Mouse (Mus musculus) lung, adult 2 months (tissue): ENCODE data around the gene Macrod2. TPM values are rescaled to one million over a fixed set of nuclear protein-coding genes. Genes with fewer than 3 reads are reported as not detected.

ENCODE experiments used
- DNase-seq: peaks from one replicate; pipeline ENCODE4 v3.0.0; 2022
- H3K4me1 ChIP-seq: fragments of 200-500 bp; 2 replicates; pipeline ENCODE4 v1.6.1; 2011; ENCODE audit warnings: low read length; ENCODE audit not compliant: control insufficient read depth, insufficient read depth
- H3K4me3 ChIP-seq: fragments of 200-500 bp; replicated peaks from 2 replicates; pipeline ENCODE3; 2011; ENCODE audit warnings: low read depth, mild to moderate bottlenecking, control low read depth, low read length; ENCODE audit errors: extremely low read depth
- CTCF ChIP-seq: fragments of 200-500 bp; IDR thresholded peaks from 2 replicates; pipeline ENCODE4 v1.5.1; 2011; ENCODE audit warnings: mild to moderate bottlenecking, low read length, control low read depth; ENCODE audit not compliant: insufficient read depth
- POLR2A ChIP-seq: fragments of 200-500 bp; IDR thresholded peaks from 2 replicates; pipeline ENCODE4 v1.6.1; 2011; ENCODE audit warnings: low read depth, mild to moderate bottlenecking, control low read depth, low read length, borderline replicate concordance; ENCODE audit errors: extremely low read depth
- WGBS: fragments of 180-500 bp; shearing (Covaris S2); methylation state at CpG from one replicate; pipeline ENCODE4 v1.1.7; 2018; 5-methylcytosine and 5-hydroxymethylcytosine counted together
- polyA plus RNA-seq: library from polyadenylated mRNA; depleted of rRNA; stranded (reverse); fragments of >200 nt; gene quantifications from 2 replicates; pipeline ENCODE4 v1.2.3, GENCODE M21; 2012

Gene Macrod2
- polyA plus RNA-seq, 1 experiment, result 2.6 TPM

DNA sequence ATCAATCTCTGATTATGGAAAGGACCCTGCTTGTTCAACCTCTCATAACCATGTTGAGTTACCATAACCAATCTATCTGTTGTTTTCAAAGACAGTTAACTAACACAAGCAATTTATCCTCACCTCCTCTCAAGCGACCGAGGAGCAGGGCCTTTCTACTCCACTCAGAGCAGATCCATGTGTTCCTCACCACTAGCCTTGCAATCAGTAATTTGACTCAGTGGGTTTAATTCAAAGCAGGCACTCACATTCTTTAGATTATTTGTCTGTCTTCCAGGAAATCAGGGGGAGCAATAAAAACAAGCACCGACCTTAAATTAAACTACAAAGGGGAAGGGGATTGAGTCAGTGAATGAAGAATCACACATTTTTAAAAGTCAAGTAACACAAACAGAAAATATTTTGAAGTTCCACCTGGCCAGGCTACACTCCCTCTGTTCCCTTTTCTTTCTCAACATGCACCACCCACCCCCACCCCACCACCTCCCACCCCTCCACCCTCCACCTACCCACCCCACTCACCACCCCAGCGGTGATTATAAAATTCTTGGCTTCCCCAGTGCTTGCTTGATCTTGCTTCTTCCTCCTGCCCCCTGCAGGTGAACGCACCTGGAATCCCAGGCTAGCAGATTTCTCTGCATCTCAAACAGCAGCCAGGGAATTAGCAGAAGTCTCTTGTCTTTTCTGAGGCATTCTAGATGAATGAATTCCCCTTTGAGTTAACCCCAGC is 839.8 kb downstream of the Macrod2 start:
- WGBS, result 55% methylated on average over 5 of the region's 5 CpGs
- no peak for TF ChIP-seq POLR2A
- TF ChIP-seq CTCF, result 0 out of 2 replicates have a peak, but pooled peaks have one; percentile 7
- Histone ChIP-seq H3K4me1 (no peaks in the 10 kb centered on the region), H3K4me3 (no peak overlapping the region)
- DNase-seq, result no peak

DNA sequence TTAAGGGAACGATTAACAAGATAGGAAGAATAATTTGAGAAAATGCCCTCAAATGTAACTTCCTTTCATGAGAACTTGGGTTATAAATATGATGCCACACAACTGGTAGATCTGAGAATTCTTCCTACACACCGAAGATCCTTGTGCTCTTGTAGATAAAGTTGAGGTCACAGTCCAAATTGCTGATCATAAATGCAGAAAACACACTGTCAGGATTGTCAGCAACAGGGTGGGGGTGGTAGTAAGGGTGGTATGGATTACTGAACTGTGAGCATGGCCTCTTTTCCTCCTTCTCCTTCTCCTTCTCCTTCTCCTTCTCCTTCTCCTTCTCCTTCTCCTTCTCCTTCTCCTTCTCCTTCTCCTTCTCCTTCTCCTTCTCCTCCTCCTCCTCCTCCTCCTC is 852.6 kb downstream of the Macrod2 start:
- WGBS, result 80% methylated on average over 2 of the region's 2 CpGs
- TF ChIP-seq CTCF (no peak), POLR2A (no peak)
- Histone ChIP-seq H3K4me1 (no peaks in the 10 kb centered on the region), H3K4me3 (no peak overlapping the region)
- no peak for DNase-seq

GRCm38 (mm10) chr2:141264582-141264981 is 869.5 kb downstream of the Macrod2 start:
- WGBS, result 77% methylated on average over 4 of the region's 4 CpGs
- H3K4me1 ChIP-seq, result no peaks in the 10 kb centered on the region
- no peak overlapping the region for H3K4me3 ChIP-seq

DNA sequence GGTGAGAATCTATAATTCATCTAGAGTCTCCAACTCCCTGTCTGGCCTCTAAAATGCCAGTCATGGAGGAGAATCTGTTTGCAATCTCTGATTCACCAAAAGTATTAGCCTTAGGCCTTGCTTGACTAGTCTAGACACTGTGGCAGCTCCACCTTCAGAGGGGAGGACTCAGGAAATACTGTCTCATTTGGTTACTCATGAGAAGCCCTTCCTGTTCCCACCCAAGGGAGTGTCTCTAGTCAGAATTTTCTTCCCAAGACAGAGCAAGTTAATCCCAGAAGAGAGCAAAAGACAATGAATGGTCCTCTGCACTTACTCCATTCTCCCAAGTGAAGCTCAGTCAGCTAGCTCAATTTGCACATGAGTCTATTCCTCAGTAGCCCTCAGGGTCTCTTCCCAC is 871.5 kb downstream of the Macrod2 start:
- no peak for DNase-seq
- TF ChIP-seq CTCF (no peak), POLR2A (no peak)
- Histone ChIP-seq H3K4me1 (no peaks in the 10 kb centered on the region), H3K4me3 (no peak overlapping the region)

More at GRCm38 (mm10) chr2:141264582-141264981, 869.5 kb downstream of the Macrod2 start:
- no peak for TF ChIP-seq CTCF
- TF ChIP-seq POLR2A, result no peak
- no peak for DNase-seq

GRCm38 (mm10) chr2:141271541-141271940 is 876.4 kb downstream of the Macrod2 start:
- Histone ChIP-seq H3K4me1 (no peaks in the 10 kb centered on the region), H3K4me3 (no peak overlapping the region)
- DNase-seq, result no peak
- 61% methylated on average over 4 of the region's 4 CpGs for WGBS
- TF ChIP-seq POLR2A (no peak), CTCF (no peak)

GRCm38 (mm10) chr2:141272966-141273365 is 877.9 kb downstream of the Macrod2 start:
- no peak for DNase-seq
- Histone ChIP-seq H3K4me3 (no peak overlapping the region), H3K4me1 (no peaks in the 10 kb centered on the region)
- TF ChIP-seq CTCF, result no peak
- TF ChIP-seq POLR2A, result no peak
- WGBS, result 85% methylated on average over 4 of the region's 4 CpGs

DNA sequence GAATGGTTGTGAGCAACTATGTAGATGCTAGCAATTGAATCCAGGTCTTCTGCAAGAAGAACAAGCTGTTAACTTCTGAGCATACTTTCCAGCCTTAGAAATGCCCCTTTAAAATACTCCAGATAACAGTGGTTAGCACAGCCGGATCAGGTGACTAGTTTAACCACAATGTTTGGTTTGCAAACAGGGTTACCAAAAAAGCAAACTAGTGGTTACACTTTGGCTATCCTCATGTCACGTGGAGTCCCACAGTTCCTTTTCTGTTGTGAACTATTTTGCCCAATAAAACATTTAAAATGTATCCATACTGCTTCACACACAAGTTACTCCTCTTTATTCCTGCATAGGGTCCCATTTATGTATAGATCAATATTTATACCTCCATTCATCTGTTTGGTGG is 879.2 kb downstream of the Macrod2 start:
- no peak for DNase-seq
- Histone ChIP-seq H3K4me1 (peaks cover 3% of the 10 kb centered on the region), H3K4me3 (no peak overlapping the region)
- WGBS, result 58% methylated on average over 2 of the region's 2 CpGs
- TF ChIP-seq POLR2A (no peak), CTCF (no peak)

GRCm38 (mm10) chr2:141279130-141279698 is 884.1 kb downstream of the Macrod2 start:
- no peak overlapping the region for H3K4me3 ChIP-seq
- H3K4me1 ChIP-seq, result peaks cover 3% of the 10 kb centered on the region
- peak; percentile 67 for DNase-seq
- TF ChIP-seq CTCF (no peak), POLR2A (no peak)
- 43% methylated on average over 5 of the region's 5 CpGs for WGBS

- H3K4me3 ChIP-seq, result no peak overlapping the region
- no peak for TF ChIP-seq CTCF
- no peak for TF ChIP-seq POLR2A
- 73% methylated on average over 1 of the region's 1 CpGs for WGBS
- peaks cover 3% of the 10 kb centered on the region for H3K4me1 ChIP-seq
- DNase-seq, result no peak
These were observed 885.7 kb downstream of the Macrod2 start for GRCm38 (mm10) chr2:141280817-141281216.
